Mouse (Mus musculus) embryonic facial prominence, embryonic 11.5 days (tissue): ENCODE data around the gene Hprt. TPM values are rescaled to one million over a fixed set of nuclear protein-coding genes. Genes with fewer than 3 reads are reported as not detected.
"Not testable (repeated sequence)": the region's sequence is repeated elsewhere in the genome, so short reads cannot be mapped to it uniquely, and the experiment has no call there.

Source experiments
- ATAC-seq: fragments of 200-750 bp; cut with Nextera tagmentation; replicated peaks from 2 replicates; pipeline ENCODE4 v1.8.0; 2017; ENCODE audit warnings: low read depth; ENCODE audit not compliant: insufficient number of reproducible peaks, low FRiP score, low TSS enrichment
- DNase-seq: peaks from one replicate; pipeline ENCODE4 v3.0.0-alpha.2; 2015; ENCODE audit warnings: low spot score
- H3K27ac ChIP-seq: fragments of 300-500 bp; sonication (generic); replicated peaks from 2 replicates; pipeline ENCODE4 v1.5.1; 2014; ENCODE audit warnings: mild to moderate bottlenecking, low read depth, low read length, control low read depth
- H3K27me3 ChIP-seq: fragments of 300-500 bp; sonication (generic); 2 replicates; pipeline ENCODE4 v1.6.1; 2014; ENCODE audit warnings: mild to moderate bottlenecking, low read length, moderate library complexity, mixed read lengths; ENCODE audit not compliant: control insufficient read depth, insufficient read depth
- H3K36me3 ChIP-seq: fragments of 300-500 bp; sonication (generic); replicated peaks from 2 replicates; pipeline ENCODE4 v1.6.1; 2014; ENCODE audit warnings: low read depth, mild to moderate bottlenecking, low read length, moderate library complexity, mixed read lengths; ENCODE audit not compliant: control insufficient read depth, insufficient read depth
- H3K4me1 ChIP-seq: fragments of 300-500 bp; sonication (generic); 2 replicates; pipeline ENCODE4 v1.6.1; 2014; ENCODE audit warnings: low read length, mixed read lengths; ENCODE audit not compliant: control insufficient read depth, insufficient read depth
- H3K4me2 ChIP-seq: fragments of 300-500 bp; sonication (generic); 2 replicates; pipeline ENCODE4 v1.6.1; 2014; ENCODE audit warnings: low read depth, mild to moderate bottlenecking, control low read depth, low read length, moderate library complexity
- H3K4me3 ChIP-seq: fragments of 300-500 bp; sonication (generic); 2 replicates; pipeline ENCODE4 v1.5.1; 2014; ENCODE audit warnings: low read depth, low read length, control low read depth
- H3K9ac ChIP-seq: fragments of 300-500 bp; sonication (generic); replicated peaks from 2 replicates; pipeline ENCODE4 v1.6.1; 2014; ENCODE audit warnings: mild to moderate bottlenecking, control low read depth, low read length
- H3K9me3 ChIP-seq: fragments of 300-500 bp; sonication (generic); replicated peaks from 2 replicates; pipeline ENCODE4 v1.6.1; 2016; ENCODE audit warnings: mild to moderate bottlenecking, low read length, inconsistent platforms, mixed read lengths; ENCODE audit not compliant: control insufficient read depth
- WGBS: fragments of 180-500 bp; shearing (Covaris S2); extraction: QIAGEN DNeasy Blood & Tissue Kit; methylation state at CpG from one replicate; pipeline ENCODE4 v1.1.7; 2014; 5-methylcytosine and 5-hydroxymethylcytosine counted together
- polyA plus RNA-seq: library from polyadenylated mRNA; unstranded; fragments of >200 nt; fragmentation: Nextera tagmentation; extraction: Ambion mirVana; gene quantifications from 2 replicates; pipeline ENCODE4 v1.2.1, GENCODE M21; 2014

The Hprt gene
- polyA plus RNA-seq, 1 experiment from 2014 or later: 84.5 TPM

DNA sequence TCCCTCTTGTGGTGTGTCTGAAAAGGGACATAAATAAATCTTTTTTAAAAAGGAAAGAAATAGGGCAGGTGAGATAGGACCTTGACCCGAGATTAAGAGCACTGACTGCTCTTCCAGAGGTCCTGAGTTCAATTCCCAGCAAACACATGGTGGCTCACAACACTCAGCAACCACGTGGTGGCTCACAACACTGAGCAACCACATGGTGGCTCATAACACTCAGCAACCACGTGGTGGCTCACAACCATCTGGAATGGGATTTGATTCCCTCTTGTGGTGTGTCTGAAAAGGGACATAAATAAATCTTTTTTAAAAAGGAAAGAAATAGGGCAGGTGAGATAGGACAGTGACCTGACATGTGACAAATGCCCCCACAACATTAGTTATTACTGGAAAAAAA is 36.3 kb downstream of the Hprt start:
- H3K4me2 ChIP-seq, H3K9me3 ChIP-seq, H3K9ac ChIP-seq, ATAC-seq, H3K36me3 ChIP-seq, H3K4me3 ChIP-seq, H3K27ac ChIP-seq, H3K27me3 ChIP-seq, H3K4me1 ChIP-seq: not testable (repeated sequence)
- DNase-seq: peak; percentile 55
- whole genome bisulfite sequencing: 15% methylated on average over 3 of the region's 3 CpGs

DNA sequence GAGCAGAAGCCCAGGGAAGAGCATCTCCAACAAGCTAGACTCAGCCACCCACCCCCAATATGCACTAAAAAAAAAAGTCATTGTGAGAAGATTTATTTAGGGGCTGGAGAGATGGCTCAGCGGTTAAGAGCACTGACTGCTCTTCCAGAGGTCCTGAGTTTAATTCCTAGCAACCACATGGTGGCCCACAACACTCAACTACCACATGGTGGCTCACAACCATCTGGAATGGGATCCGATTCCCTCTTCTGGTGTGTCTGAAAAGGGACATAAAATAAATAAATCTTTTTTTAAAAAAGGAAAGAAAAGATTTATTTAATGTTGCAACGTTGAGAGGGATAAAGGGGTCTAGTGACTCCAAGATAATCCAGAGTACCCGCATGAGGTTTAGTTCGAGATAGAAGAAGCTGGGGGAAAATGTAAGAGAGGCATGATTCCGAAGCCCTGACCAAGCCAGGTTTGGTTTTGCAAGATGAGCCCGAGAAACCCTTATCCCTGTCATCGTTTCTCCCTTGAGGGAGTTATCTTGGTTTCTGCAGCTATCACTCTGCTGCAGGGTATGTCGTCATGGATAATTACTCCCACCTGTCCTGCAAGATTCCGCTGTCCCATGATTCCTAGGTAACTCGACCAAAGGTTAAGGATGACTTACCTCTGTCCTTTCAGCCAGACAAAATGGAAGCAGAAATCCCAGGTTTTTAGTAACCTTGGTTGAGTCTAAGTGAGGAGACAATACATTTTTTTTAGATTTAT is 37.7 kb downstream of the Hprt start:
- Histone ChIP-seq H3K4me3 (no peak overlapping the region), H3K36me3 (no peaks in the 10 kb centered on the region), H3K27ac (no peak overlapping the region), H3K4me1 (no peaks in the 10 kb centered on the region), H3K9me3 (no peaks in the 10 kb centered on the region), H3K4me2 (no peak overlapping the region), H3K9ac (no peak overlapping the region), H3K27me3 (no peaks in the 10 kb centered on the region)
- ATAC-seq: no peak
- WGBS: 55% methylated on average over 11 of the region's 11 CpGs
- no peak for DNase-seq

DNA sequence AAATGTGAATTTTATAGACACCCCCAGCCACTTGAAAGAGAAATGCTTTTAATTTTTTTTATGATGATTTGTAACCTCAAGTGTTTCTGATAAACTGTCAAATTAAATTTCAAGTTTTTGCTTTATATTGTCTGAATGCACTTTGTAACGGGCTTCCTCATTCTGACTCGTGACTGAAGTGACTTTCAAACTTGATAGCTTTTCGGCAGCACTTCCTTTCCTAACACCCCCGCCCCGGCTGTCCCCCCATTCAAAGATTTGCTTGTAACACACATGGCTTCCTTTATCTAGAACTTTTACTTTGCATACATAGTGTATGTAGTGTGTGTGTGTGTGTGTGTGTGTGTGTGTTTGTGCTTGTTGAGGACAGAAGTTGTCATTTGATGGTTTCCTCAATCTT is 41.6 kb downstream of the Hprt start:
- H3K27ac ChIP-seq: no peak overlapping the region
- H3K9ac ChIP-seq: no peak overlapping the region
- H3K4me2 ChIP-seq: no peak overlapping the region
- ATAC-seq (no peak), DNase-seq (no peak)
- no peaks in the 10 kb centered on the region for H3K9me3 ChIP-seq
- H3K4me3 ChIP-seq: no peak overlapping the region
- no peaks in the 10 kb centered on the region for H3K27me3 ChIP-seq
- 69% methylated on average over 5 of the region's 5 CpGs for WGBS
- H3K36me3 ChIP-seq: no peaks in the 10 kb centered on the region
- H3K4me1 ChIP-seq: no peaks in the 10 kb centered on the region

DNA sequence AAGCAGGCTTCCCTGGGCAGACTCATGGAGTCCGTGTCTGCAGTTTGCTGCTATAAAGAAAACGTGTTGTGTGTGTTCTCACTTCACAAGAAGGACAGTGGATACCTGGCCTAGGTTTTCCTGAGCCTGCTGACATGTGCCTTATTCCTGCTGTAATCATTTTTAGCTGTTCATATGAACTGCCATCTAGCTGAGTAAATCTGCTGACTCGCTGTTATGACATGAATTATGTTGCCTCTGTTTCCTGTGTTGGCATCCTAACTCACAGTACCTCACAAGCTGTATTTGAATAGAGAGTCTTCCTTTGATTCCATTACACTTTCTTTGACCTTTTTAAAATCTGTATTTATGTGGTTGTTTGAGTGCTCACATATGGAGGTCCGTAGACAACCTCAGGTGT is 50.3 kb downstream of the Hprt start:
- no peak for ATAC-seq
- Histone ChIP-seq H3K4me2 (no peak overlapping the region), H3K27ac (no peak overlapping the region), H3K36me3 (no peaks in the 10 kb centered on the region), H3K4me1 (no peaks in the 10 kb centered on the region; the same call in 1 of the 2 replicates), H3K9ac (no peak overlapping the region), H3K9me3 (no peaks in the 10 kb centered on the region), H3K27me3 (no peaks in the 10 kb centered on the region), H3K4me3 (no peak overlapping the region)
- WGBS: 89% methylated on average over 4 of the region's 4 CpGs
- DNase-seq: no peak

DNA sequence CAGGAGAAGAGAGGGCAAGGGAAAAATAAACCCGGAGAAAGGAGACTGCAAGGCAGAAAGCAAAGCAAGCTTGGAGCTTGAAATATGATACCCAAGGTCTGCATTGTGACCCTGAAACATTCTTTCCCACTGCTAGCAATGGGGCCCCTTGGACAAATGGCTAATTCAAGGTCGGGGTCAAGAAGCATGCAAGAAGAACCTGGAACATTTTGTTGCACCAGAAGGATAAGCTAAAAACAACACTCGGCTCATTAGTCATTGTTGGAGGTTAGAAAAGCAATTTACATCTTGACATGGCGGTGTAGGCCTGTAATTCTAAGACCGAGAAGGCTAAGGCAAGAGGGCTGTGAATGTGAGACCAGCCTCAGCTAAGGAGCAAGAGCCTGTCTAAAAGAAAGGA is 51.7 kb downstream of the Hprt start:
- Histone ChIP-seq H3K4me1 (no peaks in the 10 kb centered on the region; the same call in 1 of the 2 replicates), H3K27me3 (no peaks in the 10 kb centered on the region), H3K9me3 (no peaks in the 10 kb centered on the region), H3K4me3 (no peak overlapping the region), H3K36me3 (no peaks in the 10 kb centered on the region), H3K9ac (no peak overlapping the region), H3K4me2 (no peak overlapping the region), H3K27ac (no peak overlapping the region)
- peak; percentile 46 for DNase-seq
- ATAC-seq: no peak
- WGBS: 42% methylated on average over 5 of the region's 5 CpGs

DNA sequence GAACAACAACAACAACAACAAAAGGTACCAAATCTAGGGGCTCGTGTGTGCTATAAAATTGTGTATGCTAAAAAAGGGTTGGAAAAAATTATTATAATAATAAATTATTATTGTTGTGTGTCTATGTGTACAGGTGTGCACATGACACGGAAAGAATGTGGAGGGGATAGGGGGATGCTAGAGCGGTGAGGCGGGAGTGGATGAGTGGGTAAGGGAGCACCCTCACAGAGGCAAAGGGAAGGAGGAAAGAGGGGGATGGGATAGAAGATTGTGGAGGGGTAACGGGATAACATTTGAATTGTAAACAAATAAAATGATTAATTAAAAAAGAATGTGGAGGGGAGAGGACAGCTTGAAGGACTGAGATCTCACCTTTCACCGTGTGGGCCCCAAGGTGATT is 52.2 kb downstream of the Hprt start:
- Histone ChIP-seq H3K4me2 (no peak overlapping the region), H3K9ac (no peak overlapping the region), H3K9me3 (no peaks in the 10 kb centered on the region), H3K27ac (no peak overlapping the region), H3K4me3 (no peak overlapping the region), H3K27me3 (no peaks in the 10 kb centered on the region), H3K36me3 (no peaks in the 10 kb centered on the region), H3K4me1 (no peaks in the 10 kb centered on the region; the same call in 1 of the 2 replicates)
- no peak for DNase-seq
- WGBS: 83% methylated on average over 6 of the region's 6 CpGs
- ATAC-seq: no peak

DNA sequence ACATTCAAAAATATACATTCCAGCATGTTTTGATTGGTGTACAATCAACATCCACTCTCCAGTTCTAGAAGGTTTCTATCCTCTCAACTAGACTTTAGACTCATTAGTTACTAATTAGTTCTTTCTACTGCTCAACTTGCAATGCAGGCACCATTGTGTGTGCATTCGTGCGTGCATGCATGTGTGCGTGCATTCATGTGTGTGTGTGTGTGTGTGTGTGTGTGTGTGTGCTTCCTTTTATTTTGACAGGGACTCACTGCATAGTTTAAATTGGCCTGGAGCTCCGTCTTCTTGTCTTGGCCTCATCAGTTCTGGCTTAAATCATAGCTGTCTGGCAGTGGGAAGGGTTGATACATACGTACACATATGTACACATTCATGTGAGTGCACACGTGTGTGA is 53.1 kb downstream of the Hprt start:
- Histone ChIP-seq H3K36me3 (no peaks in the 10 kb centered on the region), H3K9ac (no peak overlapping the region), H3K4me1 (no peaks in the 10 kb centered on the region; the same call in 1 of the 2 replicates), H3K9me3 (no peaks in the 10 kb centered on the region), H3K27me3 (no peaks in the 10 kb centered on the region), H3K27ac (no peak overlapping the region), H3K4me2 (no peak overlapping the region), H3K4me3 (no peak overlapping the region)
- DNase-seq: no peak
- 89% methylated on average over 6 of the region's 6 CpGs for WGBS
- ATAC-seq: no peak

DNA sequence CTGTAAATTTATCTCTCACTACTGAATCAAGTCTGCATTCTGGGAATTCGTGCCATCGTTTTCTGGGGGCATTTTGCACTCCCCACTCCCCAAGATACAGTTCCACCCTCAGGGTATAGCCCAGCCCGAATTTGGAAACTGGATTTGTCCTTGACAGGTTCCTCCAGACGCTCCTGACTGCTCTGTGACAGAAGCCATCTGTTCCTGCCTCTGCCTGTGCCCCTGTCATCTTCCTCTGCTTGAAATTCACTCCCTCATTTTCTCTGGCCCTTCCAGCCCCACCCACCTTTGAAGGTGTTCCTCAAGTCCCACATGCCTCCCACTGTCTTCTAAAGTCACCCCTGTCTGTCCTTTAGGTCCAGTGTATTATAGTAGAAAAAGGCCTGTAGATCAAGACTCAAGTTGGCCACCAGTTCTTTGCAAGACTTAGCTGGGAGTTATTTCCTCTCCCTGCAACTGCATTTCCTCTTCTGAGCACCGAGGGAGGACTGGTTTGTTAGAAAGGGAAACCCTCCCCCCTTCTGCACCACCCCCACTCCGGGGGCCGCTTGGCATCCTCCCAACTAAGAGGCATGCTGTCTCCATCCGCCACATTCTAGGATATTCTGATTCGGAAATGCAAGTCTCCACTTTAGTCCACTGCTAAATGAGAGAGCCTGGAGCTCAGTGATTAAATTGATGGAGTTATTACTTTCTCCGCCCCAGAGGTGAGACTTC is 57.4 kb downstream of the Hprt start:
- Histone ChIP-seq H3K9ac (no peak overlapping the region), H3K4me2 (no peak overlapping the region), H3K4me3 (no peak overlapping the region), H3K9me3 (no peaks in the 10 kb centered on the region), H3K4me1 (no peaks in the 10 kb centered on the region), H3K27ac (no peak overlapping the region), H3K36me3 (no peaks in the 10 kb centered on the region), H3K27me3 (no peaks in the 10 kb centered on the region)
- 32% methylated on average over 10 of the region's 10 CpGs for WGBS
- ATAC-seq (no peak), DNase-seq (no peak)
